Mouse (Mus musculus) liver, adult 2 months (tissue): Measurements from ENCODE around the gene Atp6v1c2. TPM values are rescaled to one million over a fixed set of nuclear protein-coding genes. Genes with fewer than 3 reads are reported as not detected.

Experiments
- DNase-seq: peaks from one replicate; pipeline ENCODE4 v3.0.0-alpha.2; 2011; ENCODE audit warnings: low read depth, low spot score; ENCODE audit errors: extremely low read depth
- H3K27ac ChIP-seq: fragments of 200-500 bp; replicated peaks from 2 replicates; pipeline ENCODE4 v1.5.1; 2012; ENCODE audit warnings: low read depth, mild to moderate bottlenecking, control low read depth, inconsistent platforms, low read length; ENCODE audit not compliant: insufficient read depth
- H3K27me3 ChIP-seq: fragments of 200-500 bp; 2 replicates; pipeline ENCODE4 v1.6.1; 2012; ENCODE audit warnings: mild to moderate bottlenecking, moderate library complexity, low read length, inconsistent platforms; ENCODE audit not compliant: control insufficient read depth, insufficient read depth
- H3K36me3 ChIP-seq: fragments of 200-500 bp; 2 replicates; pipeline ENCODE4 v1.6.1; 2012; ENCODE audit warnings: low read length, inconsistent platforms; ENCODE audit not compliant: control insufficient read depth, insufficient read depth
- H3K4me1 ChIP-seq: fragments of 200-500 bp; 2 replicates; pipeline ENCODE4 v1.6.1; 2011; ENCODE audit warnings: low read length; ENCODE audit not compliant: control insufficient read depth, insufficient read depth
- H3K4me3 ChIP-seq: fragments of 200-500 bp; 2 replicates; pipeline ENCODE4 v1.5.1; 2011; ENCODE audit warnings: low read depth, mild to moderate bottlenecking, control low read depth, low read length, moderate library complexity; ENCODE audit not compliant: insufficient read depth
- H3K79me2 ChIP-seq: fragments of 200-500 bp; 2 replicates; pipeline ENCODE4 v1.6.1; 2012; ENCODE audit warnings: inconsistent platforms, mild to moderate bottlenecking, low read length, moderate library complexity; ENCODE audit not compliant: control insufficient read depth, insufficient read depth
- H3K9ac ChIP-seq: fragments of 200-500 bp; 2 replicates; pipeline ENCODE4 v1.6.1; 2012; ENCODE audit warnings: low read depth, mild to moderate bottlenecking, control low read depth, inconsistent platforms, low read length
- CTCF ChIP-seq: fragments of 200-500 bp; IDR thresholded peaks from 2 replicates; pipeline ENCODE4 v1.5.1; 2011; ENCODE audit warnings: low read depth, low read length, control low read depth
- POLR2A ChIP-seq: fragments of 200-500 bp; IDR thresholded peaks from 2 replicates; pipeline ENCODE4 v1.6.1; 2011; ENCODE audit warnings: low read length, control low read depth; ENCODE audit not compliant: insufficient read depth; ENCODE audit errors: extremely low read depth
- WGBS: fragments of 180-500 bp; shearing (Covaris S2); methylation state at CpG from one replicate; pipeline ENCODE4 v1.1.7; 2018; 5-methylcytosine and 5-hydroxymethylcytosine counted together
- polyA plus RNA-seq: library from polyadenylated mRNA; depleted of rRNA; stranded (reverse); fragments of >200 nt; gene quantifications from 2 replicates; pipeline ENCODE4 v1.2.3, GENCODE M21; 2012
- total RNA-seq: library from RNA; depleted of rRNA; stranded (reverse); fragments of >200 nt; gene quantifications from 2 replicates; pipeline ENCODE4 v1.2.3, GENCODE M21; 2014

Gene Atp6v1c2
- total and polyA plus RNA-seq, 2 experiments = not detected

- no peak for DNase-seq
- H3K4me3 ChIP-seq = no peak overlapping the region
- no peaks in the 10 kb centered on the region for H3K27me3 ChIP-seq
- 81% methylated on average over 1 of the region's 1 CpGs for WGBS
- no peak overlapping the region for H3K27ac ChIP-seq
- TF ChIP-seq POLR2A = no peak
- TF ChIP-seq CTCF = no peak
- no peaks in the 10 kb centered on the region for H3K79me2 ChIP-seq
- no peak overlapping the region for H3K9ac ChIP-seq
- no peaks in the 10 kb centered on the region for H3K4me1 ChIP-seq
- H3K36me3 ChIP-seq = no peaks in the 10 kb centered on the region
Measured at GRCm38 (mm10) chr12:17299902-17300301, 29.3 kb downstream of the Atp6v1c2 start.

GRCm38 (mm10) chr12:17296899-17297298, 32.3 kb downstream of the Atp6v1c2 start:
- H3K79me2 ChIP-seq = no peaks in the 10 kb centered on the region
- H3K9ac ChIP-seq = no peak overlapping the region
- no peaks in the 10 kb centered on the region for H3K4me1 ChIP-seq
- TF ChIP-seq POLR2A (no peak), CTCF (no peak)
- no peaks in the 10 kb centered on the region for H3K36me3 ChIP-seq
- no peaks in the 10 kb centered on the region for H3K27me3 ChIP-seq
- WGBS = 73% methylated on average over 2 of the region's 2 CpGs
- H3K27ac ChIP-seq = no peak overlapping the region
- no peak for DNase-seq
- H3K4me3 ChIP-seq = no peak overlapping the region

- 66% methylated on average over 4 of the region's 4 CpGs for WGBS
- DNase-seq = no peak
- H3K4me3 ChIP-seq = no peak overlapping the region
- H3K36me3 ChIP-seq = no peaks in the 10 kb centered on the region
- TF ChIP-seq POLR2A = no peak
- H3K4me1 ChIP-seq = no peaks in the 10 kb centered on the region
- no peaks in the 10 kb centered on the region for H3K27me3 ChIP-seq
- H3K27ac ChIP-seq = no peak overlapping the region
- no peak overlapping the region for H3K9ac ChIP-seq
- H3K79me2 ChIP-seq = no peaks in the 10 kb centered on the region
Measured at GRCm38 (mm10) chr12:17290569-17290968, 38.6 kb downstream of the Atp6v1c2 start.

DNA sequence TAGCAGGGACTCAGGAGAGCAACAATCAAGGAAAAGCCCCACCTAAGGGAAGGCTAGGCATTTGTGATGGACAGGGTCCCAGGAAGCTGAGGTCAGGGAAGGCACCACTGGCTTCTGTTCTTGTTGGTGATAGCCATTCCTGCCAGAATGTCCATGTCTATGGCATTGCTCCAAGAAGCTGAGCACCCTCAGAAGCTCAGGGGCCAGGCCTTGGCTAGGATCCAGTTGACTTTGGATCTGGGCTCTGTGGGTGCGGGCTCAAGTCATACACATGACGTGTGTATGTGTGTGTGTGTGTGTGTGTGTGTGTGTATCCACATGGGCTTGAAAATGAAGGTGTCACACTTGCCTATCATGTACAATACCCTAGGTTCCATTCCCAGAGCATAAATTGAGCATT, 39.2 kb downstream of the Atp6v1c2 start:
- WGBS = 25% methylated on average over 2 of the region's 2 CpGs
- Histone ChIP-seq H3K4me3 (no peak overlapping the region), H3K27ac (no peak overlapping the region), H3K4me1 (no peaks in the 10 kb centered on the region), H3K27me3 (no peaks in the 10 kb centered on the region), H3K36me3 (no peaks in the 10 kb centered on the region), H3K9ac (no peak overlapping the region), H3K79me2 (no peaks in the 10 kb centered on the region)
- TF ChIP-seq CTCF = no peak
- TF ChIP-seq POLR2A = no peak
- no peak for DNase-seq

- H3K9ac ChIP-seq = no peak overlapping the region
- H3K36me3 ChIP-seq = peaks cover 5% of the 10 kb centered on the region
- 72% methylated on average over 2 of the region's 2 CpGs for WGBS
- H3K27ac ChIP-seq = no peak overlapping the region
- no peaks in the 10 kb centered on the region for H3K79me2 ChIP-seq
- no peaks in the 10 kb centered on the region for H3K4me1 ChIP-seq
- TF ChIP-seq POLR2A = no peak
- TF ChIP-seq CTCF = no peak
- no peak overlapping the region for H3K4me3 ChIP-seq
- no peak for DNase-seq
- no peaks in the 10 kb centered on the region for H3K27me3 ChIP-seq
Measured at GRCm38 (mm10) chr12:17289060-17289459, 40.1 kb downstream of the Atp6v1c2 start.

DNA sequence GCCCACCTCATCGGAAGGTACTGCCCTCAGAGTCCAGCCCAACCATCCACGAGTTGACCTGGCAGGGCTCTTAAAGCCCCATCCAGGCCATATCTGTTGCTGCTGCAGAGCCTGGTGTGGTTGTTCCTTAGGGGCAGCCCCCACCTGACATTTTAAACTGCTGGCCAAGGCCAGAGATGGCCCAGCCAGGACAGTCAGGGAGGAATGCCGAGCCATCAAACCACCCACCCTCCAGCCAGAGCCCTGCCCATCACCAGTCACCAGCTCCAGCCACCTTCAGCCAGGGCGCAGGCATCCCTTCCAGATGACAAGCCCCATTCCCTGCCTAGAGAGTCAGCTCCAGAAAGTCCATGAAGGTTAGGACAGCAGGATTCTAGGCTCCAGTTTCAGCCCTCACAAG, 40.7 kb downstream of the Atp6v1c2 start:
- Histone ChIP-seq H3K27me3 (no peaks in the 10 kb centered on the region), H3K4me1 (no peaks in the 10 kb centered on the region), H3K79me2 (no peaks in the 10 kb centered on the region), H3K4me3 (no peak overlapping the region), H3K27ac (no peak overlapping the region), H3K36me3 (peaks cover 11% of the 10 kb centered on the region), H3K9ac (no peak overlapping the region)
- TF ChIP-seq POLR2A = no peak
- TF ChIP-seq CTCF = no peak
- 82% methylated on average over 4 of the region's 4 CpGs for WGBS
- DNase-seq = no peak

DNA sequence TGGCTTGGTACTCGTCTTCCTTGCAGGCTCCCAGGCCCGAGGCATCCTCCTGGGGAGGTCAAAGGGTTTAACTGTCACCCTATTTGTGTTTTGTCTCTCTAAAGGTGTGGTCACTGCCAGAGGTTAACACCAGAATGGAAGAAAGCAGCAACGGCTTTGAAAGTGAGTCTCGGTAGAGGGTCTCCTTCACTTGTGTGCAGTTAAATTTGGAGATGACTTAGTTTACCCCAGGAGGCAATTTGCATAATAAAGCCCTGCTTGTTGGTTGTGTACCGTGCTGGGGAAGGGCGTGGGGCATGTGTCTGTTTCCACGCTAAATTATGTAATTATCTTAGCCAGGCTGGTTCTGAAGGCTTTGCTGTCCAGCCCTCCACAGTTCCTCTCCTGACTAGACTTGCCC, 55.3 kb downstream of the Atp6v1c2 start:
- WGBS = 85% methylated on average over 7 of the region's 7 CpGs
- Histone ChIP-seq H3K4me3 (no peak overlapping the region), H3K9ac (no peak overlapping the region), H3K79me2 (peaks cover 6% of the 10 kb centered on the region; the same call in 1 of the 2 replicates), H3K4me1 (peaks cover 10% of the 10 kb centered on the region), H3K27ac (no peak overlapping the region), H3K27me3 (no peaks in the 10 kb centered on the region), H3K36me3 (peaks cover 84% of the 10 kb centered on the region)
- TF ChIP-seq POLR2A = no peak
- DNase-seq = no peak
